Mouse (Mus musculus) heart, adult 2 months (tissue): ENCODE results near the gene Gm20388.

ENCODE experiments used
- CTCF ChIP-seq: fragments of 200-600 bp; IDR thresholded peaks from 2 replicates; pipeline ENCODE4 v1.8.1; 2022; ENCODE audit warnings: antibody characterized with exemption, mild to moderate bottlenecking, moderate library complexity
- POLR2A ChIP-seq: fragments of 200-500 bp; IDR thresholded peaks from 2 replicates; pipeline ENCODE4 v1.6.1; 2011; ENCODE audit warnings: mild to moderate bottlenecking, low read depth, low read length, control low read depth; ENCODE audit not compliant: insufficient read depth

DNA sequence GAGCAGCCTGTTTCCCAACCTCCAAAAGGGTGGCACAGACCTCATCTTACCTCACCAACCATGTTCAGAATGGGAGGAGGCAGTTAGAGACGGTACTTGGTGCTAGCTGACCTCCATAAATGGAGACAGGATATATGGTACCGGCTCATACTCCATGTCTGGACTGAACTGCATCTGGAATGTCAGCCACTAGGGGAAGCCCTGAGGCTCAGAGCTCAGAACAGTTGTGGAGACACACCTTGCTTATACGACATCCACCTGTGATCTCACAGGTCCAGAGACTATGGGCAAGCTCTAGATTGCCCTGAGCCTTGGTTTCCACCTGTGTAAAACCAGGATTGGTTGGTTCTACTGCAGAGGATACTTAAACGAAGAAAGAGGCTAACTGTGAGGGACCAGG is 2164.3 kb downstream of the Gm20388 start:
- TF ChIP-seq POLR2A (no peak), CTCF (peak; percentile 13; the same call in 1 of the 2 replicates)
